Mouse (Mus musculus): ENCODE data around the gene Olfr820.
"Not testable (repeated sequence)": the region's sequence is repeated elsewhere in the genome, so short reads cannot be mapped to it uniquely, and the experiment has no call there.

The Olfr820 gene

DNA sequence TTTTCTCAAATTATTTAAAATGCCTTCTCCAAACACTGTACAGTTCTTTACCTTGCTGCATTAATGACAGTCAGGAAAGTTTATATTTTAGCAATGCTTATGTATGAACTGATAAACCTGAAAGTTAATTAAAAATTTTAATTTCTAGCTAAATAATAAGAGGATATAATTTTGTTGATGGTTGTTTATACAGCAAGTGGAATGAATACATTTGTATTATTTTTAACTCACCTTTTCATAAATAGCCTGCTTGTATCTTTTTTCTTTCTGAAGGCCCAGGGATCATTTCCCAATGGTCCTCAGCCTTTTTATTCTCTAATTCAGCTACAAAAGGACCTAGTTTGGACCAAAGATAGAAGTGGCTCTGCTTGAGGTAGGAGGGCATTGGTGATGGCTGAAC, at the start of gene Olfr820:
Gene Olfr820, plus strand, starts transcription at position 301 of the 400 bp plus-strand sequence.
- TF ChIP-seq GATA4 (IDR thresholded peaks at IDR 0.05; ENCODE audit: insufficient replicate concordance, low read length), result no peak

DNA sequence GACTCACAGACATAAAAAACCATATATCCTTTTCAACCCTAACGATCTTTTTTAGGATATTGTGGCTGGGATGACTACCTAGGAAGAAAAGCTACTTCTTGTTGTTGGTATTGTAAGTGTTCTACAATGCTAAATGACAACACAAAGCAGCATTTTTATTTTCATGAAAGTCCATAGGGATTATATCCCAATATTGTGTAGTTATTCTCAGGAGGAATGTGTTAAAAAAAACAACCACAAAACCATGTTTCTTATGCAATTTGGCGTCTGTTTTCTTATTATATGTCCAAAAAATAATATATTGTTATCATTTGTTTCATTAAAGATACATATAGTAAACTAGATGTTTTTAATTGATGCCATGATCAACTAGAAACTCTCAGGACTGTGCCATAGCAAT, 45.3 kb upstream of the Olfr820 start, which contains the start of gene Olfr819:
Gene Olfr819, minus strand, starts transcription at position 101 of the 400 bp plus-strand sequence.
- TF ChIP-seq GATA4 (IDR thresholded peaks at IDR 0.05; ENCODE audit: insufficient replicate concordance, low read length), result not testable (repeated sequence)

DNA sequence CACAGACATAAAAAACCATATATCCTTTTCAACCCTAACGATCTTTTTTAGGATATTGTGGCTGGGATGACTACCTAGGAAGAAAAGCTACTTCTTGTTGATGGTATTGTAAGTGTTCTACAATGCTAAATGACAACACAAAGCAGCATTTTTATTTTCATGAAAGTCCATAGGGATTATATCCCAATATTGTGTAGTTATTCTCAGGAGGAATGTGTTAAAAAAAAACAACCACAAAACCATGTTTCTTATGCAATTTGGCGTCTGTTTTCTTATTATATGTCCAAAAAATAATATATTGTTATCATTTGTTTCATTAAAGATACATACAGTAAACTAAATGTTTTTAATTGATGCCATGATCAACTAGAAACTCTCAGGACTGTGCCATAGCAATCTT, 36.4 kb upstream of the Olfr820 start, which contains the start of gene Olfr247:
Gene Olfr247, minus strand, starts transcription at position 101 of the 400 bp plus-strand sequence.
- not testable (repeated sequence) for TF ChIP-seq GATA4 (IDR thresholded peaks at IDR 0.05; ENCODE audit: insufficient replicate concordance, low read length)

DNA sequence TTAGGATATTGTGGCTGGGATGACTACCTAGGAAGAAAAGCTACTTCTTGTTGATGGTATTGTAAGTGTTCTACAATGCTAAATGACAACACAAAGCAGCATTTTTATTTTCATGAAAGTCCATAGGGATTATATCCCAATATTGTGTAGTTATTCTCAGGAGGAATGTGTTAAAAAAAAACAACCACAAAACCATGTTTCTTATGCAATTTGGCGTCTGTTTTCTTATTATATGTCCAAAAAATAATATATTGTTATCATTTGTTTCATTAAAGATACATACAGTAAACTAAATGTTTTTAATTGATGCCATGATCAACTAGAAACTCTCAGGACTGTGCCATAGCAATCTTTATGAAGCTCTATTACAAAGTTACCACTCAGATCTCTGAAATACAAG, 27.5 kb upstream of the Olfr820 start, which contains the start of gene Gm10310:
Gene Gm10310, minus strand, starts transcription at position 101 of the 400 bp plus-strand sequence.
- not testable (repeated sequence) for TF ChIP-seq GATA4 (IDR thresholded peaks at IDR 0.05; ENCODE audit: insufficient replicate concordance, low read length)

DNA sequence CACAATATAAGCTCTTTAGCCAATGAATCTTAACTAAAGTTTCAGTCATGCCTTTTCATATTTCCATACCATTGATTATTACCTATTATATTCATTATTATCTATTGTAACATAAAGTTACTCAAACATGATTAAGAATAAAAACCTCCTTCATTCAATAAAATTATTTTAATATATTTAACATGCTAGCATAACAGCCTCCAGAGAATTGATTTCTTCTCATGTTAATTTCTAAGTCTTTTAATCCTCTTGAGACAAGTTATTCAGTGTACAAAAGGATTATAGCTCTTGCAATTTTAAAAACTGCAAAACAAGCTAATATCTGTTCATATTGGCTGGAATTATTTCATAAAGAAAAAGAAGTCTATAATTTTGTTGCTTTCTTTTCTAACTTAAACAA, 17.6 kb downstream of the Olfr820 start, which contains the start of gene Olfr821:
Gene Olfr821, plus strand, starts transcription at position 301 of the 400 bp plus-strand sequence.
- no peak for TF ChIP-seq GATA4 (IDR thresholded peaks at IDR 0.05; ENCODE audit: insufficient replicate concordance, low read length)

DNA sequence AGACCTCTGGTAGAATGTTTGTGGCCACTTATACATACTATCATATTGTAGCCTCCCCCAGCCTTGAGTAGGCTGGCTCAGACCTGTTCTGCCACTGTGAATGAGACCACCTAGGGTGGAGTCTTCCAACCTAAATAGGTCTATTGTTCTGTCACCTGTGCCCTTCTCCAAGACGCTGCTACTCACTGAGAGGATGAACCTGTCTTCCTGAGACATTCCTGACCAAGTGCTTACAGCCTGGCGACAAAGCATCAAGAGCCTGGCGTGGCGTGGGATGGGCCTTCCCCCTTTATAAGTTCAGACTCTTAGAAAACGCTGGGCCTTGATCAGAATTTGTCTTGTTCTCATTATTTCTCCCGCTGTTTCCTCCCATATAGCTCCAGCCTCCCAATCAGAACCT, 24.7 kb downstream of the Olfr820 start:
- no peak for TF ChIP-seq GATA4 (IDR thresholded peaks at IDR 0.05; ENCODE audit: insufficient replicate concordance, low read length)

Measured in liver, adult (tissue).